Mouse (Mus musculus) midbrain, embryonic 10.5 days (tissue): ENCODE measurements at regions not wholly inside any gene's neighbourhood (a gene's known extent, or its start where the extent isn't known, plus 50 kb on each side); places are given as distances from the start of the nearest gene placed in this dataset.

Experiments used
- DNase-seq: peaks from one replicate; pipeline ENCODE4 v3.0.0-alpha.2; 2017; ENCODE audit warnings: low spot score
- H3K27ac ChIP-seq: fragments of 300-500 bp; sonication (generic); replicated peaks from 2 replicates; pipeline ENCODE4 v1.5.1; 2016; ENCODE audit warnings: mild to moderate bottlenecking
- H3K27me3 ChIP-seq: fragments of 300-500 bp; sonication (generic); 2 replicates; pipeline ENCODE4 v1.6.1; 2016; ENCODE audit warnings: low read depth, mild to moderate bottlenecking; ENCODE audit not compliant: poor library complexity, severe bottlenecking
- H3K36me3 ChIP-seq: fragments of 300-500 bp; sonication (generic); 2 replicates; pipeline ENCODE4 v1.6.1; 2016; ENCODE audit warnings: mild to moderate bottlenecking, moderate library complexity
- H3K4me1 ChIP-seq: fragments of 300-500 bp; sonication (generic); 2 replicates; pipeline ENCODE4 v1.6.1; 2016
- H3K4me3 ChIP-seq: fragments of 300-500 bp; sonication (generic); 2 replicates; pipeline ENCODE4 v1.5.1; 2016; ENCODE audit warnings: mild to moderate bottlenecking, moderate library complexity
- H3K9me3 ChIP-seq: fragments of 300-500 bp; sonication (generic); replicated peaks from 2 replicates; pipeline ENCODE4 v1.6.1; 2016; ENCODE audit warnings: mild to moderate bottlenecking
- WGBS: fragments of 180-500 bp; shearing (Covaris S2); methylation state at CpG from one replicate; pipeline ENCODE4 v1.1.7; 2016; 5-methylcytosine and 5-hydroxymethylcytosine counted together

- no peaks in the 10 kb centered on the region for H3K4me1 ChIP-seq
- no peak for DNase-seq
- no peaks in the 10 kb centered on the region for H3K9me3 ChIP-seq
- H3K36me3 ChIP-seq = no peaks in the 10 kb centered on the region
- H3K27me3 ChIP-seq = no peaks in the 10 kb centered on the region
- 93% methylated on average over 7 of the region's 7 CpGs for WGBS
- no peak overlapping the region for H3K4me3 ChIP-seq
- no peak overlapping the region for H3K27ac ChIP-seq
These were observed 112.0 kb downstream of the Ndufa10 start for GRCm38 (mm10) chr1:92361677-92362076.

- no peak overlapping the region for H3K27ac ChIP-seq
- H3K4me3 ChIP-seq = no peak overlapping the region
- DNase-seq = peak; percentile 69
- H3K36me3 ChIP-seq = no peaks in the 10 kb centered on the region
- H3K9me3 ChIP-seq = no peaks in the 10 kb centered on the region
- H3K4me1 ChIP-seq = no peaks in the 10 kb centered on the region
- no peaks in the 10 kb centered on the region for H3K27me3 ChIP-seq
- 18% methylated on average over 7 of the region's 7 CpGs for WGBS
These were observed 113.4 kb downstream of the Ndufa10 start for GRCm38 (mm10) chr1:92360255-92360654.

GRCm38 (mm10) chr1:92359473-92359872 is 114.2 kb downstream of the Ndufa10 start:
- Histone ChIP-seq H3K36me3 (no peaks in the 10 kb centered on the region), H3K27me3 (no peaks in the 10 kb centered on the region), H3K4me1 (no peaks in the 10 kb centered on the region), H3K27ac (no peak overlapping the region), H3K4me3 (no peak overlapping the region), H3K9me3 (no peaks in the 10 kb centered on the region)
- WGBS = 88% methylated on average over 2 of the region's 2 CpGs
- no peak for DNase-seq

GRCm38 (mm10) chr1:92358758-92359287 is 114.8 kb downstream of the Ndufa10 start:
- Histone ChIP-seq H3K4me1 (no peaks in the 10 kb centered on the region), H3K27ac (no peak overlapping the region), H3K4me3 (no peak overlapping the region), H3K36me3 (no peaks in the 10 kb centered on the region), H3K27me3 (no peaks in the 10 kb centered on the region), H3K9me3 (no peaks in the 10 kb centered on the region)
- no peak for DNase-seq
- WGBS = 91% methylated on average over 8 of the region's 8 CpGs

- Histone ChIP-seq H3K36me3 (no peaks in the 10 kb centered on the region), H3K4me1 (peaks cover 13% of the 10 kb centered on the region), H3K27ac (no peak overlapping the region), H3K9me3 (no peaks in the 10 kb centered on the region), H3K4me3 (no peak overlapping the region), H3K27me3 (no peaks in the 10 kb centered on the region)
- 49% methylated on average over 17 of the region's 17 CpGs for WGBS
- no peak for DNase-seq
These were observed 125.2 kb downstream of the Ndufa10 start for GRCm38 (mm10) chr1:92348353-92349005.

- peaks cover 13% of the 10 kb centered on the region for H3K4me1 ChIP-seq
- H3K9me3 ChIP-seq = no peaks in the 10 kb centered on the region
- H3K36me3 ChIP-seq = no peaks in the 10 kb centered on the region
- no peaks in the 10 kb centered on the region for H3K27me3 ChIP-seq
- H3K27ac ChIP-seq = no peak overlapping the region
- no peak overlapping the region for H3K4me3 ChIP-seq
- 68% methylated on average over 9 of the region's 9 CpGs for WGBS
- DNase-seq = no peak
These were observed 126.0 kb downstream of the Ndufa10 start for GRCm38 (mm10) chr1:92347656-92348055.

GRCm38 (mm10) chr1:92343768-92344167 is 129.9 kb downstream of the Ndufa10 start:
- no peak for DNase-seq
- H3K36me3 ChIP-seq = no peaks in the 10 kb centered on the region
- peaks cover 13% of the 10 kb centered on the region for H3K4me1 ChIP-seq
- no peak overlapping the region for H3K4me3 ChIP-seq
- H3K27ac ChIP-seq = no peak overlapping the region
- no peaks in the 10 kb centered on the region for H3K27me3 ChIP-seq
- no peaks in the 10 kb centered on the region for H3K9me3 ChIP-seq
- 87% methylated on average over 2 of the region's 2 CpGs for WGBS

- no peaks in the 10 kb centered on the region for H3K9me3 ChIP-seq
- DNase-seq = no peak
- no peaks in the 10 kb centered on the region for H3K36me3 ChIP-seq
- H3K27me3 ChIP-seq = no peaks in the 10 kb centered on the region
- no peak overlapping the region for H3K4me3 ChIP-seq
- H3K27ac ChIP-seq = no peak overlapping the region
- peaks cover 7% of the 10 kb centered on the region for H3K4me1 ChIP-seq
- WGBS = 93% methylated on average over 5 of the region's 5 CpGs
These were observed 130.5 kb downstream of the Ndufa10 start for GRCm38 (mm10) chr1:92343161-92343598.

GRCm38 (mm10) chr1:92341846-92342540 is 131.7 kb downstream of the Ndufa10 start:
- WGBS = 90% methylated on average over 12 of the region's 12 CpGs
- Histone ChIP-seq H3K4me3 (no peak overlapping the region), H3K9me3 (no peaks in the 10 kb centered on the region), H3K27me3 (no peaks in the 10 kb centered on the region), H3K36me3 (no peaks in the 10 kb centered on the region), H3K4me1 (no peaks in the 10 kb centered on the region), H3K27ac (no peak overlapping the region)
- DNase-seq = no peak

- H3K27ac ChIP-seq = no peak overlapping the region
- H3K4me3 ChIP-seq = no peak overlapping the region
- H3K4me1 ChIP-seq = no peaks in the 10 kb centered on the region
- no peaks in the 10 kb centered on the region for H3K9me3 ChIP-seq
- 91% methylated on average over 7 of the region's 7 CpGs for WGBS
- no peaks in the 10 kb centered on the region for H3K27me3 ChIP-seq
- H3K36me3 ChIP-seq = no peaks in the 10 kb centered on the region
- DNase-seq = no peak
These were observed 133.0 kb downstream of the Ndufa10 start for GRCm38 (mm10) chr1:92340644-92341043.

GRCm38 (mm10) chr1:92338589-92338988 is 135.1 kb downstream of the Ndufa10 start:
- DNase-seq = no peak
- WGBS = 92% methylated on average over 1 of the region's 1 CpGs
- no peaks in the 10 kb centered on the region for H3K36me3 ChIP-seq

GRCm38 (mm10) chr1:92337450-92337849 is 136.2 kb downstream of the Ndufa10 start:
- no peak overlapping the region for H3K4me3 ChIP-seq
- H3K36me3 ChIP-seq = no peaks in the 10 kb centered on the region
- H3K9me3 ChIP-seq = 0 out of 2 replicates have a peak, but pooled peaks cover 3% of the 10 kb centered on the region
- WGBS = 90% methylated on average over 8 of the region's 8 CpGs
- H3K4me1 ChIP-seq = no peaks in the 10 kb centered on the region
- DNase-seq = no peak
- no peaks in the 10 kb centered on the region for H3K27me3 ChIP-seq
- H3K27ac ChIP-seq = no peak overlapping the region

More at GRCm38 (mm10) chr1:92338589-92338988, 135.1 kb downstream of the Ndufa10 start:
- no peak overlapping the region for H3K4me3 ChIP-seq
- H3K9me3 ChIP-seq = 0 out of 2 replicates have a peak, but pooled peaks cover 3% of the 10 kb centered on the region
- H3K4me1 ChIP-seq = no peaks in the 10 kb centered on the region
- no peaks in the 10 kb centered on the region for H3K27me3 ChIP-seq
- H3K27ac ChIP-seq = no peak overlapping the region

- 81% methylated on average over 7 of the region's 7 CpGs for WGBS
- Histone ChIP-seq H3K4me1 (no peaks in the 10 kb centered on the region), H3K36me3 (no peaks in the 10 kb centered on the region), H3K27me3 (no peaks in the 10 kb centered on the region), H3K4me3 (no peak overlapping the region), H3K27ac (no peak overlapping the region), H3K9me3 (0 out of 2 replicates have a peak, but pooled peaks cover 3% of the 10 kb centered on the region)
- DNase-seq = no peak
These were observed 136.7 kb upstream of the Hdac4 start for GRCm38 (mm10) chr1:92332248-92332584.
